Mouse (Mus musculus) lung, embryonic 15.5 days (tissue): ENCODE measurements at regions not wholly inside any gene's neighbourhood (a gene's known extent, or its start where the extent isn't known, plus 50 kb on each side); places are given as distances from the start of the nearest gene placed in this dataset.

Source experiments
- ATAC-seq: fragments of 200-750 bp; cut with Nextera tagmentation; 2 replicates; pipeline ENCODE4 v1.8.0; 2017; ENCODE audit warnings: moderate number of reproducible peaks, borderline replicate concordance; ENCODE audit not compliant: low FRiP score, low TSS enrichment; ENCODE audit errors: extremely low read depth
- H3K27ac ChIP-seq: fragments of 300-500 bp; sonication (generic); 2 replicates; pipeline ENCODE4 v1.5.1; 2015; ENCODE audit warnings: moderate library complexity, mild to moderate bottlenecking, inconsistent platforms
- H3K27me3 ChIP-seq: fragments of 300-500 bp; sonication (generic); 2 replicates; pipeline ENCODE4 v1.6.1; 2015; ENCODE audit warnings: inconsistent platforms
- H3K36me3 ChIP-seq: fragments of 300-500 bp; sonication (generic); 2 replicates; pipeline ENCODE4 v1.6.1; 2015; ENCODE audit warnings: inconsistent platforms
- H3K4me1 ChIP-seq: fragments of 300-500 bp; sonication (generic); 2 replicates; pipeline ENCODE4 v1.6.1; 2015; ENCODE audit warnings: inconsistent platforms
- H3K4me2 ChIP-seq: fragments of 300-500 bp; sonication (generic); 2 replicates; pipeline ENCODE4 v1.6.1; 2015; ENCODE audit warnings: inconsistent platforms, mild to moderate bottlenecking, moderate library complexity
- H3K4me3 ChIP-seq: fragments of 300-500 bp; sonication (generic); 2 replicates; pipeline ENCODE4 v1.5.1; 2015; ENCODE audit warnings: mild to moderate bottlenecking, inconsistent platforms
- H3K9ac ChIP-seq: fragments of 300-500 bp; sonication (generic); 2 replicates; pipeline ENCODE4 v1.6.1; 2015; ENCODE audit warnings: inconsistent platforms
- H3K9me3 ChIP-seq: fragments of 300-500 bp; sonication (generic); 2 replicates; pipeline ENCODE4 v1.6.1; 2016; ENCODE audit warnings: inconsistent platforms
- WGBS: fragments of 180-500 bp; shearing (Covaris S2); methylation state at CpG from one replicate; pipeline ENCODE4 v1.1.7; 2015; 5-methylcytosine and 5-hydroxymethylcytosine counted together

DNA sequence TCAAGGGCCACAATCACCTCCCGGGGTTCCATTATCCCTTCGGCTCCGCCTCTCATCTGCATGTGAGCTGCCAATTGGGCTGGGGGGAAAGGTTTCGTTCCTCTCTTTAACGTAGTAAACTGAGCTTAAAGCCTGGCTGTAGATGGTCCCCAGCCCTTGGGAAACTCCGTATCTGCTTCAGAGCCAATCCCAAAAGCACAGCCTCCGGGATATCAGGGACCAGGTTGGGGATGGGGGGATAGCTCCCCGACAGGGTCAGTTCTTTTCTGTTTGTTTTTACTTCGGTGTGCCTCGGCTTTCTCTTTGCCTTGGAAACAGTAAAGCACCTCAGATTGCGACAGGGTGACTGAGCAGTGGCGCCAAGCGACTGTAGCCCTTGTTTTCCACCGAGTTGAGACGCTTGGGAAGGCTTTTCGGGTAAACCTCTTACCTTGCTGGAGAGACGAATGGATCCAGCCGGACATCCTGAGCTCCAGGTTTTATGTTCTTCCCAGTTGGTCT is 64.5 kb downstream of the Tfap2c start:
- no peak for ATAC-seq
- Histone ChIP-seq H3K27ac (no peak overlapping the region), H3K4me3 (peak overlapping the region; percentile 31), H3K4me2 (peak overlapping the region; percentile 56), H3K4me1 (no peaks in the 10 kb centered on the region), H3K9me3 (no peaks in the 10 kb centered on the region), H3K36me3 (no peaks in the 10 kb centered on the region), H3K27me3 (peaks cover 15% of the 10 kb centered on the region), H3K9ac (no peak overlapping the region)
- WGBS, result 3% methylated on average over 18 of the region's 18 CpGs

DNA sequence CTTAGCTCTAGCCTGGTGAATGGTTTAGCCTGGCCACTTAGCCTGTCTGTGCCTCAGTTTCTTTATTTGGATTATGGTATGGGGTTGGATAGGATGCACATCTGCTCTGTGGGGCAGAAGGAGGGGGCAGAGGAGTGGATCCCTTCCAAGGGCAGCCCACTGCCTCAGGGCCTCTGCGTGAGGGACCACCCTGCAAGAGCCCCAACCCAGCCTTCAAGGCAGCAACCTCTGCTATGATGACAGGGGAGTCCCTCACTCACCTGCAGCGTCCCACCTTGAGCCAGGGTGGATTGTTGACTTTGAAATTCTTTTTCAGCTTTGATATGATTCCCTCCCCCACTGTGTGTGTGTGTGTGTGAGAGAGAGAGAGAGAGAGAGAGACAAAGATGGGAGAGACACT is 65.8 kb downstream of the Tfap2c start:
- Histone ChIP-seq H3K9me3 (no peaks in the 10 kb centered on the region), H3K9ac (no peak overlapping the region), H3K27me3 (peaks cover 15% of the 10 kb centered on the region), H3K27ac (no peak overlapping the region), H3K4me1 (no peaks in the 10 kb centered on the region), H3K4me2 (no peak overlapping the region), H3K4me3 (no peak overlapping the region), H3K36me3 (no peaks in the 10 kb centered on the region)
- 44% methylated on average over 2 of the region's 2 CpGs for WGBS
- no peak; the same call in 1 of the 2 replicates for ATAC-seq

DNA sequence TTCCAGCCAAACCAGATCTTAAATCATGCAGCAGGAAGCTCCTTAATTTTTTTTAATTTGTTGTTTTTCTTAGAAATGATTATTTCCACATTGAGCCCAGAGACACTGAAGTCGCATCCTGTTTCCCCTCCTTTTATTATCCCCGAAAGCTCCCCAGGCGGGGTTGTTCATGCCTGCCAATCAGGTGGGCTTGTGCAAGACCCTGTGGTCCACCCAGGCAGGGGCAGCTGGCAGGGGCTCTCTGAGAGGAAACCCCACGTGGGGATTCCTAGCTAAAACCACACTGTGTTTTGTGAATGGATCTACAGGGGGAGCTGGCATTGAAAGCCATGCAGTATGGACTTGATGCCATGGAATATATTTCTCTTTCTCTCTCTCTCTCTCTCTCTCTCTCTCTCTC is 66.2 kb downstream of the Tfap2c start:
- ATAC-seq, result no peak
- no peak overlapping the region for H3K4me3 ChIP-seq
- no peak overlapping the region for H3K4me2 ChIP-seq
- H3K27me3 ChIP-seq, result peaks cover 15% of the 10 kb centered on the region
- WGBS, result 33% methylated on average over 4 of the region's 4 CpGs
- no peaks in the 10 kb centered on the region for H3K9me3 ChIP-seq
- H3K4me1 ChIP-seq, result no peaks in the 10 kb centered on the region
- H3K36me3 ChIP-seq, result no peaks in the 10 kb centered on the region
- no peak overlapping the region for H3K27ac ChIP-seq
- H3K9ac ChIP-seq, result no peak overlapping the region

DNA sequence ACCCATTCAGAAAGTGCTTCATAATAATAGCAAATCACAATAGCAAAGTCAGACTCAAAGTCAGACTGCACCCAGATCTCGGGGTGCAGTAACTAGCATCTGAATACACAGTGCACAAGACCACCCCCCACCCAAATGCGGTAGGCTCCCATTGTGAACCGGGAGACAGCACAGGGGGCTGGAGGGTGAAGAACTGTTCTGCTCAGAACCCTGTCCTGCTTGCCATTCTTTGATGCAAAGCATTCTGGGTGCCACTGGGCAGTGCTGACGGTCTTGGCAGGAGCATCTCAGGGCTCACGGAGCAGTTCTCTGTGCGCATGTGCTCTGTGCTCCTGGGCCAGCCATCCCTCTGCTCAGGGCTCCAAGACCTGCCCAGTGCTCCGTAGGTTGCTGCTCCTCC is 69.8 kb downstream of the Tfap2c start:
- H3K9me3 ChIP-seq, result no peaks in the 10 kb centered on the region
- H3K9ac ChIP-seq, result no peak overlapping the region
- WGBS, result 76% methylated on average over 7 of the region's 7 CpGs
- no peak overlapping the region for H3K4me3 ChIP-seq
- H3K27me3 ChIP-seq, result peaks cover 19% of the 10 kb centered on the region
- H3K36me3 ChIP-seq, result no peaks in the 10 kb centered on the region
- no peak overlapping the region for H3K27ac ChIP-seq
- no peak for ATAC-seq
- H3K4me2 ChIP-seq, result no peak overlapping the region
- peaks cover 5% of the 10 kb centered on the region; the same call in 1 of the 2 replicates for H3K4me1 ChIP-seq

DNA sequence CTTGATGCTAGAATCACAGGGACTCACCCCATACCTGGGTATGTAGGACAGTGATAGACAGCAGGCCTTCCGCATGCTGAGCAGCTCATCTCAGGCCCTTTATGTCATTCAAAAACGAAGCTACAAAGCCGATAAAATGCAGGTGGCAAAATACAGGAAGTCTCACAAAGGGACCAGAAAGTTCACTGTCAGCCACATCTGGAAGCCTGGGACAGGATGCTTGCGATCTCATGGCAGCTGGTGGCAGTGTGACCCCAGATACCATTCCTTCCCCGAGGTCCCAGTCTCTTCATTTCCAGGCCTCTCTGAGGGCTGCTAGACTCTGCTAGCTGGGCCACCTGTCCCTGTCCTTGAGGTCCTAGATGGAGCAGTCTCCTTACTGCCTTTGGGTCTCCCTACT is 70.6 kb downstream of the Tfap2c start:
- WGBS, result 49% methylated on average over 5 of the region's 5 CpGs
- Histone ChIP-seq H3K27ac (no peak overlapping the region), H3K36me3 (no peaks in the 10 kb centered on the region), H3K27me3 (peaks cover 13% of the 10 kb centered on the region), H3K4me1 (peaks cover 5% of the 10 kb centered on the region; the same call in 1 of the 2 replicates), H3K9me3 (no peaks in the 10 kb centered on the region), H3K4me2 (no peak overlapping the region), H3K4me3 (no peak overlapping the region), H3K9ac (no peak overlapping the region)
- ATAC-seq, result no peak

DNA sequence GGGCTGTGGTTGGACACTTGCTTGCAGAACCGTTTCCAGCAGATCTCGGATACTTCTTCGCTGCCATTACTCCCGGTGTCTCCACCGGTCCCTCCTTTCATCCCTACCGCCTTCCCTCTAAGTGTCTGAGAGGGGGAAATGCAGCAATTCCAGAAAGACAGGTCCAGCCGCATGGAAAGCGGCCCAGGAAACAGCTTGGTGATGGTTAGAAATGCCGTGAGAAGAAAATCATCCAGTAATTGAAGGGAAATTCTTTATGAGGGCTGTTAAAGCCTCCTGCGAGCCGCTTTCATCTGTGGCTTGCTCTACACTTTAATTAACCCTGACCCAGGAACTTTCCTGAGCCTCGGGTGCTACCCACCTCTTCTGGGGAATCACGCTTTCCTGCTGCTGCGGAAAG is 74.3 kb downstream of the Tfap2c start:
- H3K9ac ChIP-seq, result no peak overlapping the region; the same call in 1 of the 2 replicates
- peaks cover 5% of the 10 kb centered on the region; the same call in 1 of the 2 replicates for H3K4me1 ChIP-seq
- WGBS, result 13% methylated on average over 14 of the region's 14 CpGs
- peak overlapping the region; percentile 42 for H3K4me2 ChIP-seq
- H3K36me3 ChIP-seq, result no peaks in the 10 kb centered on the region
- H3K4me3 ChIP-seq, result no peak overlapping the region
- H3K27me3 ChIP-seq, result peaks cover 10% of the 10 kb centered on the region
- ATAC-seq, result no peak
- no peaks in the 10 kb centered on the region for H3K9me3 ChIP-seq
- no peak overlapping the region for H3K27ac ChIP-seq

DNA sequence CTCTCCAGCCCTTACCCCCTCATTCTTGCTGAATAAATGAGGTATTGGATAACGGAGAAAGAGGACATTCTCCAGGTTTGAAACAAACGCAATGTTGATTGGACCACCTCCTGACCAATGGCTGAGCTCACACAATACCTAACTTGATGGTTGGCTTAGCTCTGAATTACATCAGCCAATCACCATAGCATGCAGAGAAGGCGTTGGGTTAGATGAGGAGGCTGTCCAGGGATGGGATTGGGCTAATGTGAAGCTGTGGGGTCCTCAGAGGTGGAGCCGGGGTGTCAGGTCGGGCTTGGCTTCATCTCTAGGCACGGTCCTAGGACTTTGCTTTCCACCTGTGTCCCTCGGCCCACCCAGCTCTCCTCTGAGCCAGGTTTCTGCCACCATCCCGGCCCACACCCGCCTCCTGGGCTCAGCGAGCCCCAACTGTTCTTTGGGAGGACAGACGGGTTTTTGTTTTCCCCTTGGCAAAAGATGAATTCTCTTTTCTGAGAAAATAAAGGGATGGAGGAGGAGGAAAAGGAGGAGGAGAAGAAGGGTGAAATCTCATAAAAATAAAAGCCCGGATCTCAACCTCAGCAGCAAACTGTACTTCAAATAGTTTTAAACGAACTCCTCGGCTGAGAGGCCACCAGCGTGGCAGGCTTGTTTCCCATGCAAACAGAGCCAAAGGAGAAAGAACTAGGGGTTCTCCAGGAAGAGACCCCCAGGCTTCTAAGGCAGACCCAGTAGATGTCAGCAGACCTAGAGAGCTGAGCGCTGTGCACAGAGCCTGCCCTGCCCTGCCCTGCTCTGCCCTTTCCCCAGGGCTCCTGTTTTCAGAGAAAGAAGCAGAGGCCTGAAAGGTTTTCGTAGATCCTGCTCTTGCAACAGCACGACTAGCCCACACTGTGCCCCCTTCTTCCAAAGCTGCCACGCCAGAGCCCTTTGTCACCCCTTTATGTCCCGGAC is 78.2 kb downstream of the Tfap2c start:
- no peak overlapping the region for H3K4me2 ChIP-seq
- H3K27me3 ChIP-seq, result peaks cover 10% of the 10 kb centered on the region
- H3K27ac ChIP-seq, result no peak overlapping the region
- WGBS, result 69% methylated on average over 20 of the region's 20 CpGs
- H3K36me3 ChIP-seq, result no peaks in the 10 kb centered on the region
- no peak overlapping the region for H3K4me3 ChIP-seq
- ATAC-seq, result no peak
- H3K4me1 ChIP-seq, result peaks cover 5% of the 10 kb centered on the region; the same call in 1 of the 2 replicates
- H3K9ac ChIP-seq, result no peak overlapping the region
- no peaks in the 10 kb centered on the region for H3K9me3 ChIP-seq

DNA sequence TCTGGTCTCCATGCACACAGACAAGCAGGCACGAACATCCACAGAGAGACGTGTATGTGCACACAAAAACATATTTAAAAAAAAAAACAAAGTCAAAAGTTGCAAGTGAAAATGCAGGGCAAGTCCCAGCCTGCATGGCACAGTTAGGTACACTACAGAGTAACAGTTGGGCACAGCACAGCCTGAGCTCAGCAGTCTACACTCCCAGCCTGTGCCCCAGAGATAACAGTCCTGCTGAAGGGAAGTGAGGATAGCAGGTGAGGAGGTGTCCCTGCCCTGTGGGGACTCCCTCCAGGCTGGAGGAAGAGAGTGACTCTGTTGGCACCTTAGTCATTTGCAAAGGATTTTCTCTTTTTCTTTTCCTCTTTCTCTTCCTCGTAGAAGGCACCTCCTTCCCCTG is 80.9 kb downstream of the Tfap2c start:
- H3K4me3 ChIP-seq, result no peak overlapping the region
- no peak overlapping the region for H3K4me2 ChIP-seq
- ATAC-seq, result no peak
- H3K36me3 ChIP-seq, result no peaks in the 10 kb centered on the region
- no peak overlapping the region for H3K27ac ChIP-seq
- H3K9me3 ChIP-seq, result no peaks in the 10 kb centered on the region
- no peaks in the 10 kb centered on the region for H3K27me3 ChIP-seq
- H3K4me1 ChIP-seq, result no peaks in the 10 kb centered on the region
- H3K9ac ChIP-seq, result no peak overlapping the region
- 46% methylated on average over 3 of the region's 3 CpGs for WGBS

DNA sequence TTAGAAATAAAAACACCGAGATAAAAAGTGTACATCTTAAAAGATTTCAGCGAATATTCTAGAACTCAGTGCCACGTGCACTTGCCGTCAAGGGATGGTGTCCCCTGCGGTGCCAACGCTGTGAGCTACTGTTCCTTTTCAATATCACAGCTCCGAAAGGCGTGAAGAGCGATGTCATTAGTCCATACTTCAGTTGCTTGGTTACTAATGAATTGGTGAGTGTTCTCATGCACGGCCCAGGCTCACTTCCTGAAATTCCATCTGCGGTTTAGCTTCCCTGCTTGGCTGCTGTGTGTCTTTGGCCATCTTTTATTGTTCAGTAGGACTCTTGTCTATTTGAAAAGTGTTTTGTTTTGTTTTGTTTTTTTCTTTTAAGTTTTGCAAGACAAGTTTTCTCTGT is 93.2 kb downstream of the Tfap2c start:
- no peak for ATAC-seq
- 58% methylated on average over 11 of the region's 11 CpGs for WGBS
- no peak overlapping the region for H3K9ac ChIP-seq
- H3K27ac ChIP-seq, result no peak overlapping the region
- no peaks in the 10 kb centered on the region for H3K36me3 ChIP-seq
- no peaks in the 10 kb centered on the region for H3K9me3 ChIP-seq
- no peaks in the 10 kb centered on the region for H3K27me3 ChIP-seq
- H3K4me2 ChIP-seq, result no peak overlapping the region
- no peak overlapping the region for H3K4me3 ChIP-seq
- 0 out of 2 replicates have a peak, but pooled peaks cover 3% of the 10 kb centered on the region for H3K4me1 ChIP-seq

DNA sequence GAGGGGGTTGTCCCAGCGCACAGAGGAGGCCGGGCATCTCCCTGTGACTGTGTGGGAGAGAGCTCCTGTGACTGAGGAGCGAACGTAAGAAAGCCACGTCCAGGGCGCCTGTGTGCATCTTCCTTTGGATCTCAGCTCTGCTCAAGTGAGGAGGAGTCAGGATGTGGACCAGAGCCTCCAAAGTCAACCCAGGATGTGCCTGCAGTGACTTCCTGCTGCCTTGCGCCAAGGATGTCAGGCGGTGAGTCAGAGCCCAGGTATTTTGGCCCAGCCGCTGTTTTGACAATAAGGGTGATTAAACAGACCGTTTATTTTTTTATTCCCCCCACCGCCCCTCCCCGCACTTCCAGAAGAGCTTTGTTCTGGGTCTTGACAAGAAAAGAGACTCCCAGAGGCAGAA is 94.5 kb downstream of the Tfap2c start:
- no peak overlapping the region for H3K4me2 ChIP-seq
- no peak for ATAC-seq
- 13% methylated on average over 12 of the region's 12 CpGs for WGBS
- no peaks in the 10 kb centered on the region for H3K9me3 ChIP-seq
- H3K9ac ChIP-seq, result no peak overlapping the region
- no peak overlapping the region for H3K4me3 ChIP-seq
- no peaks in the 10 kb centered on the region for H3K27me3 ChIP-seq
- no peaks in the 10 kb centered on the region for H3K36me3 ChIP-seq
- 0 out of 2 replicates have a peak, but pooled peaks cover 3% of the 10 kb centered on the region for H3K4me1 ChIP-seq
- H3K27ac ChIP-seq, result no peak overlapping the region

DNA sequence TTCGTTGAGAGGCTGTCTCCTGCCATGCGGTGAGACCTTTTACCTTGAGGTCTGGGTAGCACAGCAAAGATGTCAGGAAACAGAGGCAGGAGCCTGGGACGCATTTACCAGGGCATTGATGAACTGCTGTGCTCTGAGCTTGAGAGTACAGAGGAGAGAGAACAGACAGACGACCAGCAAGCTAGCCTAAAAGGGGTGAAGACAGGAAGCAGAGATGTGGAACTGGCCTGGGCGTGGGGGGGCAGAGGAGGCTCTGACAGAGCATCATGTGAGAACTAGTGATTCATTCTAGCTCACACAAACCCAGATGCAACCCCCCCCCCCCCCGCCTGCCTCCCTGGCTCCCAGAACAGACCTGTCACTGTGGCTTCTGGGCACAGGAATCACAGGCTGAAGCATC is 95.1 kb downstream of the Tfap2c start:
- no peak overlapping the region for H3K4me2 ChIP-seq
- 0 out of 2 replicates have a peak, but pooled peaks cover 3% of the 10 kb centered on the region for H3K4me1 ChIP-seq
- H3K27ac ChIP-seq, result no peak overlapping the region
- no peak overlapping the region for H3K9ac ChIP-seq
- no peaks in the 10 kb centered on the region for H3K9me3 ChIP-seq
- no peaks in the 10 kb centered on the region for H3K27me3 ChIP-seq
- no peak for ATAC-seq
- H3K36me3 ChIP-seq, result no peaks in the 10 kb centered on the region
- H3K4me3 ChIP-seq, result no peak overlapping the region
- WGBS, result 36% methylated on average over 6 of the region's 6 CpGs

DNA sequence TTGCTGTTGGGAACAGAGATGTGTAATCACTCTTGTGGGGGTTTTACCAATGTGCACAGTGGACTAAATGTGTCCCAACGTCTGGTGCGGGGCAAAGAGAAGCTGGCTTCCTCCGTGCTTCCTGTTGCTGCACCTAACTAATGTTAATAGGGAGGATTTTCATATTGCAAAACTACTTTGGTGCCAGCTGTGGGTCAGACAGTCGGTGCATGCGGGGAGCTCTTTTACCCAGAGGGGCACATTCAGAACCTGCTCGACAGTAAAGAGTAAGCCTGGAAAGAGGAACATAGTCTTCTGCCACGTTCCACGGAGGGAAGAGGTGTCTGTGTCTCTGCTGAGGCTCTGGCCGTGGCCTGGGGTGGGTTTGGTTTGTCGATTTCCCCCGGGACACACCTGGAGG is 98.7 kb downstream of the Tfap2c start:
- Histone ChIP-seq H3K27ac (no peak overlapping the region), H3K4me2 (no peak overlapping the region), H3K9me3 (no peaks in the 10 kb centered on the region), H3K9ac (no peak overlapping the region), H3K27me3 (no peaks in the 10 kb centered on the region), H3K36me3 (no peaks in the 10 kb centered on the region), H3K4me3 (no peak overlapping the region), H3K4me1 (0 out of 2 replicates have a peak, but pooled peaks cover 3% of the 10 kb centered on the region)
- no peak for ATAC-seq
- 60% methylated on average over 11 of the region's 11 CpGs for WGBS
